Mouse (Mus musculus) midbrain, embryonic 13.5 days (tissue): Measurements from ENCODE around the gene Tmc3. TPM values are rescaled to one million over a fixed set of nuclear protein-coding genes. Genes with fewer than 3 reads are reported as not detected.

ENCODE experiments used
- ATAC-seq: fragments of 200-750 bp; cut with Nextera tagmentation; 2 replicates; pipeline ENCODE4 v1.8.0; 2017; ENCODE audit warnings: mild to moderate bottlenecking, moderate TSS enrichment, moderate library complexity
- H3K27ac ChIP-seq: fragments of 300-500 bp; sonication (generic); 2 replicates; pipeline ENCODE4 v1.5.1; 2015; ENCODE audit warnings: inconsistent platforms, mild to moderate bottlenecking, moderate library complexity
- H3K27me3 ChIP-seq: fragments of 300-500 bp; sonication (generic); 2 replicates; pipeline ENCODE4 v1.6.1; 2015; ENCODE audit warnings: mild to moderate bottlenecking, inconsistent platforms
- H3K36me3 ChIP-seq: fragments of 300-500 bp; sonication (generic); 2 replicates; pipeline ENCODE4 v1.6.1; 2015; ENCODE audit warnings: mild to moderate bottlenecking, inconsistent platforms
- H3K4me1 ChIP-seq: fragments of 300-500 bp; sonication (generic); replicated peaks from 2 replicates; pipeline ENCODE4 v1.6.1; 2015; ENCODE audit warnings: inconsistent platforms
- H3K4me2 ChIP-seq: fragments of 300-500 bp; sonication (generic); replicated peaks from 2 replicates; pipeline ENCODE4 v1.6.1; 2015; ENCODE audit warnings: moderate library complexity, mild to moderate bottlenecking, inconsistent platforms
- H3K4me3 ChIP-seq: fragments of 300-500 bp; sonication (generic); replicated peaks from 2 replicates; pipeline ENCODE4 v1.5.1; 2015; ENCODE audit warnings: mild to moderate bottlenecking, inconsistent platforms
- H3K9ac ChIP-seq: fragments of 300-500 bp; sonication (generic); replicated peaks from 2 replicates; pipeline ENCODE4 v1.6.1; 2015; ENCODE audit warnings: mild to moderate bottlenecking, inconsistent platforms
- H3K9me3 ChIP-seq: fragments of 300-500 bp; sonication (generic); 2 replicates; pipeline ENCODE4 v1.6.1; 2016; ENCODE audit warnings: mild to moderate bottlenecking, inconsistent platforms
- WGBS: fragments of 180-500 bp; shearing (Covaris S2); methylation state at CpG from one replicate; pipeline ENCODE4 v1.1.7; 2015; 5-methylcytosine and 5-hydroxymethylcytosine counted together
- polyA plus RNA-seq: library from polyadenylated mRNA; unstranded; fragments of >200 nt; fragmentation: Nextera tagmentation; extraction: Ambion mirVana; gene quantifications from 2 replicates; pipeline ENCODE4 v1.2.1, GENCODE M21; 2015

Gene Tmc3
- polyA plus RNA-seq, 1 experiment from 2014 or later: 0.40 TPM

DNA sequence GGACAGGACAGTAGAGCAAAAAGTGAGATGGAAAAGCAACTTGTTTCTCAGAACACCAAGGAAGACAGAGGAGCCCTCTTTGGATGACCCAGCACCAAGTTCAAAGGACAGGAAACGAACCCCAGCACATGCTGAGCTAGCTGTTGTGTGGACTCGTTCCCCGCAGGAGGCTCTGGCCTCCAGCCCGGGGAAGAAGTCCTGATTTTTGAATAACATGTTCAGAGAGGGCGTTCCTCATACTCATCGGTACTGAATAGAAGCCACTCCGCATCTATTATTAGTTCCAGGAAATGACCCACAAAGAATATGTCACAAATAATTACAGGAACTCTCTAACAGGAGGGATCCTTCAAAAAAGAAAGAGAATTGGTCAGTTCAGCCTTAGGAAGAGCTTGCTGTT lies 18.8 kb upstream of the Tmc3 start:
- Histone ChIP-seq H3K27me3 (no peaks in the 10 kb centered on the region), H3K36me3 (no peaks in the 10 kb centered on the region), H3K4me1 (peaks cover 15% of the 10 kb centered on the region), H3K4me3 (no peak overlapping the region), H3K4me2 (no peak overlapping the region), H3K9me3 (no peaks in the 10 kb centered on the region), H3K9ac (no peak overlapping the region), H3K27ac (no peak overlapping the region)
- no peak for ATAC-seq
- 33% methylated on average over 7 of the region's 7 CpGs for WGBS

DNA sequence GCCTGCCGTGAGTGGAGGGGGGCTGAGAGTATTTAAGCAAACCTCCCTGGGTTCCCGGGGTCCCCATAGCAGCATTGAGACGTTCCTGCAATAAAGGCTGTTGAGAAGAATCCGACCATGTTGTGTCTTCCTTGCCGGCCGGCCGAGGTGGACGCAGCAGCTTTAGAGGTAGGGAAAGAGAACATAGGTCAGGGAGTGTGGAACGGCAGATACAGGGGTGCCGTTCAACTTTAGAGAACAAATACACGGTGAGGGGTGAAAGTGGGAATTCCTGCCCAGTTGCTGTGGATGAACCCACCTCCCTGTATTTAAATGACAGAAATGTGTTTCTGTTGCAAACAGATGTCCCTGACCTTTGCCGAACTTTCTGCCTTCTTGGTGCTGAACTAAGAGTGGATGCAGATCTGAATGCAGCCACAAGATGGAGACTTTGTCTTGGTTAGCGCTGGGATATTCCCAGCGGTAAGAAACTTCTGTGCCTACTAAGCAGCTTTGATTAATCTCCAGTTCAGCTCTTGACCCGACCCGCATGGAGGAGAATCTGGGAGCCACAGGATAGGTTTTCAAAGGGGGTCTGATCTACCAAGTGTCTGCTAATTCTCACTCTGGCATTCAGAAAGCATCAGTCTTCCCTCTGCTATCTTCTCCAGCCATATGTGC lies 16.8 kb upstream of the Tmc3 start:
- Histone ChIP-seq H3K4me1 (peaks cover 12% of the 10 kb centered on the region), H3K9ac (no peak overlapping the region), H3K4me3 (no peak overlapping the region), H3K27me3 (no peaks in the 10 kb centered on the region), H3K27ac (no peak overlapping the region), H3K4me2 (no peak overlapping the region), H3K9me3 (no peaks in the 10 kb centered on the region), H3K36me3 (no peaks in the 10 kb centered on the region)
- ATAC-seq: peak; percentile 28; the same call in 1 of the 2 replicates
- WGBS: 54% methylated on average over 16 of the region's 16 CpGs

DNA sequence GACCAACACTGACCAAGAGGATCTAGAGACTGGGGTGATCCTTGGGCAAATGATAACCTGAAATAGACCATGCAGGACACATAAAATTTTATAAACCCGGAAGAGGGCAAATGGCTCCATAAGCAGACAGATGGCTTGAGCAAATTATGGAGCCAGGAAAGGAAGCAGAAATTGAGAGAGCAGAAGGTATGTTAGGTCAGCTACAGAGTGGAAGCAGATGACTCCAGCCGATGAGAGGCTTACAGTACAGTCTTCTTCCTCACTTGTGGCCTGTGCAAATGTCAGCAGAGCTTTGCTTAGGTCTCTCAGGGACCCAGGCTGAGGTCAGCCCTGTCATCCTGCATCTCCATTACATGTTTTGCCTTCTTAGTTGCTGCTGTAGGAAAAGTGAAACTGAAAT lies 15.9 kb upstream of the Tmc3 start:
- peaks cover 11% of the 10 kb centered on the region for H3K4me1 ChIP-seq
- no peak for ATAC-seq
- no peak overlapping the region for H3K4me3 ChIP-seq
- no peak overlapping the region for H3K27ac ChIP-seq
- no peaks in the 10 kb centered on the region for H3K9me3 ChIP-seq
- no peaks in the 10 kb centered on the region for H3K27me3 ChIP-seq
- no peak overlapping the region for H3K4me2 ChIP-seq
- no peak overlapping the region for H3K9ac ChIP-seq
- WGBS: 89% methylated on average over 2 of the region's 2 CpGs
- no peaks in the 10 kb centered on the region for H3K36me3 ChIP-seq

DNA sequence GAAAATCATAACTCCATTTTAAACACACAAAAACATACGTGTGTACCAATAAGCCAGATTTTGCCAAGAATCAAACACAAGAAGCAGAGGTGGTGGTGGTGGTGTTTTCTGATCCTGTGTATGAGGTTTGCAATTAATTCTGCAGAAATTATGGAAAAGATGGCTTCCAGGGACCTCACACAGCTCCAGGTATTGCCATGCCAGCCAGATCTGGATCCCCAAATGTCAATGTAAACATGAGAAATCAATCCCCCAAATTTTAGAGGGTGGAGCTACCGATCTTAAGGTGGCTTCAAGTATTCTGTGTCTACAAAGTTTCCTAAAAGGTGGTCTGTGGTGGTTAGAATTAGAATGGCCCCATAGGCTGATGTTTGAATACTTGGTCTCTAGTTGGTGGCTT lies 15.3 kb upstream of the Tmc3 start:
- no peak overlapping the region for H3K9ac ChIP-seq
- no peak overlapping the region for H3K4me3 ChIP-seq
- no peak overlapping the region for H3K4me2 ChIP-seq
- no peaks in the 10 kb centered on the region for H3K36me3 ChIP-seq
- no peak overlapping the region for H3K27ac ChIP-seq
- H3K4me1 ChIP-seq: peaks cover 11% of the 10 kb centered on the region
- H3K27me3 ChIP-seq: no peaks in the 10 kb centered on the region
- 88% methylated on average over 2 of the region's 2 CpGs for WGBS
- no peak for ATAC-seq
- H3K9me3 ChIP-seq: no peaks in the 10 kb centered on the region

DNA sequence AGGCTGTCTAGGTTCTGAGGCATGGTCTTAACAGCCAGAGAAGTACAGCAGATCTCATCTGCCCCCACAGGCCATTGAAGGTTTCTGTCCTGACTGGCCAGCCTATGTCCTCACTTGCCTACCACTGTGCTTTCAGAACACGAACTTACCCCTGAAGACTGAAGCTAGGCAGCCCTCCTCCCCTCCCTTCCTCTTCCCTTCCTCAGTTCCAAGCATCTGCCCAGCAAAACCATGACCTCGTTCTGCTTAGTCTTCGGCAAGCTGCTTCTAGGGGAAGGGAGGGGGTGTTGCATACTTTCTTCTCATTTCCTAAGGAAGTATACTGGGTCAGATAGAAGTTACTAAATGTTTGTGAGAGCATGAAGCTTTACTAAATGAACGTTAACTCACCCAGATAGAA lies 13.7 kb upstream of the Tmc3 start:
- 67% methylated on average over 4 of the region's 4 CpGs for WGBS
- H3K4me3 ChIP-seq: no peak overlapping the region
- H3K4me2 ChIP-seq: no peak overlapping the region
- no peaks in the 10 kb centered on the region for H3K9me3 ChIP-seq
- no peaks in the 10 kb centered on the region for H3K27me3 ChIP-seq
- no peak overlapping the region for H3K27ac ChIP-seq
- H3K36me3 ChIP-seq: no peaks in the 10 kb centered on the region
- H3K4me1 ChIP-seq: peaks cover 9% of the 10 kb centered on the region
- ATAC-seq: no peak
- H3K9ac ChIP-seq: no peak overlapping the region

DNA sequence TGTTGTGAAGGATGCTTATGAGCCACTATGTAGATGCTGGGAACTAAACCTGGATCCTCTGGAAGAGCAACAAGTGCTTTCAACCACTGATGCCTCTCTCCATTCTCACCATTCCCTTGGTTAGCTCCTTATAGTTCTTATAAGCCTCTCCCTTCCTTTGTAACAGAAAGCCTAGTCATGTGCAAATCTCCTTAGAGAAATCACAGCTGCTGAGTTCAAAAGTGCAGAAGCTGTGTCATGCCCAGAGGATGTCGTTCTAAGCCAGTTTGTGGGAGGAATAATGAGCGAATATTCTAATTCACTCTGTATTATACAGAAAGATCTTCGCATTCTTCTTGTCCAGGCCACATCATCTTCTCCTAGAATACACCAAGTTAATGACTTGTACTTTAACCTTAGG lies 12.8 kb upstream of the Tmc3 start:
- H3K4me2 ChIP-seq: no peak overlapping the region
- H3K36me3 ChIP-seq: no peaks in the 10 kb centered on the region
- H3K9me3 ChIP-seq: no peaks in the 10 kb centered on the region
- peaks cover 7% of the 10 kb centered on the region; the same call in 1 of the 2 replicates for H3K4me1 ChIP-seq
- H3K27ac ChIP-seq: no peak overlapping the region
- no peak overlapping the region for H3K9ac ChIP-seq
- H3K4me3 ChIP-seq: no peak overlapping the region
- no peaks in the 10 kb centered on the region for H3K27me3 ChIP-seq
- ATAC-seq: no peak
- 54% methylated on average over 3 of the region's 3 CpGs for WGBS

GRCm38 (mm10) chr7:83572451-83572850 lies 12.3 kb upstream of the Tmc3 start:
- Histone ChIP-seq H3K4me2 (no peak overlapping the region), H3K9ac (no peak overlapping the region), H3K27ac (no peak overlapping the region), H3K9me3 (no peaks in the 10 kb centered on the region), H3K4me3 (no peak overlapping the region), H3K27me3 (no peaks in the 10 kb centered on the region), H3K36me3 (no peaks in the 10 kb centered on the region), H3K4me1 (peaks cover 7% of the 10 kb centered on the region; the same call in 1 of the 2 replicates)
- no peak for ATAC-seq
- WGBS: 72% methylated on average over 2 of the region's 2 CpGs

- Histone ChIP-seq H3K9ac (no peak overlapping the region), H3K4me1 (peaks cover 14% of the 10 kb centered on the region), H3K36me3 (no peaks in the 10 kb centered on the region), H3K27ac (no peak overlapping the region), H3K27me3 (no peaks in the 10 kb centered on the region), H3K4me3 (no peak overlapping the region), H3K4me2 (no peak overlapping the region), H3K9me3 (no peaks in the 10 kb centered on the region)
- peak; percentile 62; the same call in 1 of the 2 replicates for ATAC-seq
- 46% methylated on average over 4 of the region's 4 CpGs for WGBS
Observed at GRCm38 (mm10) chr7:83580946-83581345, 3.8 kb upstream of the Tmc3 start.

DNA sequence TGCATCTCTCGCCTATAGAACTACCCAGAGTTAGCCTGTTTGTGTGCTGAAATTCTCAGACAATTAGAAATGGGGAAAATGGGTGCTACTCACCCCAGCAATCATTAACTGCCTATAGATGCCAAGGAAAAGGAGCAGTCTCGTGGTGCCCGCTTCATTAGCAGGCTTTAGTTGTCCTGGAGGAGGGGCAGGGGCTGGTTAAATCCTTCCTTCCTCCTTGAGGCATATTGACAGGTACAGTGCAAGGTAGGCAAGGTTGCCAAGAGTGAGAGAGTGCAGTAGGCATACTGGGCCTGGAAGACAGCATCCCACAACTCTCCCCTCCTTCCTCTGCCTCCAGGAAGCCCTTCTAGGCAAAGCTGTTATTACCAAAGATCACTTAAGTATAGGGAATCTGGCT lies 9.3 kb downstream of the Tmc3 start:
- H3K9me3 ChIP-seq: no peaks in the 10 kb centered on the region

GRCm38 (mm10) chr7:83597063-83597462 lies 12.3 kb downstream of the Tmc3 start:
- no peaks in the 10 kb centered on the region for H3K27me3 ChIP-seq
- WGBS: 98% methylated on average over 3 of the region's 3 CpGs
- no peak overlapping the region for H3K9ac ChIP-seq
- H3K27ac ChIP-seq: no peak overlapping the region
- no peak overlapping the region for H3K4me2 ChIP-seq
- no peaks in the 10 kb centered on the region for H3K4me1 ChIP-seq
- H3K36me3 ChIP-seq: no peaks in the 10 kb centered on the region
- no peaks in the 10 kb centered on the region for H3K9me3 ChIP-seq
- ATAC-seq: no peak
- no peak overlapping the region for H3K4me3 ChIP-seq

More for the DNA sequence above, 9.3 kb downstream of the Tmc3 start:
- Histone ChIP-seq H3K27ac (no peak overlapping the region), H3K27me3 (no peaks in the 10 kb centered on the region), H3K9ac (no peak overlapping the region), H3K4me2 (no peak overlapping the region), H3K36me3 (no peaks in the 10 kb centered on the region), H3K4me3 (no peak overlapping the region), H3K4me1 (no peaks in the 10 kb centered on the region)
- WGBS: 86% methylated on average over 3 of the region's 3 CpGs
- no peak for ATAC-seq

DNA sequence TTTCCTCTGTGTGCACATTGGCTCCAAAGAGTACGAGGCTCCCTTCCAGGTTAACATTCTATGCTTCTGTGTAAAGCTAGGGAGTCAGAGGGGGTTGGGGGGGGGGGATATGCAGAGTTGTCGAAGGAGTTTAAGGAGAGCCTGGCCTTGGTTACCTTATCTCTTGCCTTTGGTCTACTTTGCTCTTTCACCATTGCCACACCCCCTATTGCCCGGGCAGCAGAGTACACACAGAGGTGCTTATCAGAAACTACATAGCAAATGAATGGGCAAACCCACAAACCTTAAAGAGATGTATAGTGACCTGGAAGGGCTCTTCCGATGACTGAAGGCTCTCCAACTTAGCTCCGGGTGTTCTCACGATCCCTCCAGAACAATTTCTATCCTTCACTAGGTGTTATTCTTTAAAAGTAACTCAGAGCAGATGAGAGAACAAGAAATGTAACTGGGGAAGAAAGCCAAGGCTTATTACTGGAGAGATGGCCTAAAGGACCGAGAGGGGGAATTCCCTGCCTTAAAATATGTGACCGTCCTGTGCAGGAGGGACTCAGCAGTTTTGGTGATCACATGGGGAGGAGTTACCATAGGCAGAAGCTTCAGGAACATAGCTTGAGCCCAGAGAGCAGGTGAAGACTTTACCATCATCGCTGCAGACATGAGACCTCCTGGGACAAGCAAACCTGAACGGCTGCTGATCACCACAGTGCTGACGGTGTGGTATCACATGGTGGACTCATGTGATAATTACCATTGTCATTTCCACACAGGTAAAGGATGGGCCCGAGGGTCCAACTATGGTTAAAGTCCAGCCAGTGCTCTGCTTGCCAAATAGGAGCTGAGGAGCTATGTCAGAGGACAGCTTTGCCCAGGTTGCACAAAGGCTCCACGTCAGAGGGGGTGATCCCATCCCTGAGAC lies 14.5 kb downstream of the Tmc3 start:
- Histone ChIP-seq H3K4me2 (no peak overlapping the region), H3K9me3 (no peaks in the 10 kb centered on the region), H3K9ac (no peak overlapping the region), H3K27me3 (no peaks in the 10 kb centered on the region), H3K36me3 (no peaks in the 10 kb centered on the region), H3K27ac (no peak overlapping the region), H3K4me3 (no peak overlapping the region), H3K4me1 (no peaks in the 10 kb centered on the region; the same call in 1 of the 2 replicates)
- ATAC-seq: 0 out of 2 replicates have a peak, but pooled peaks have one; percentile 11
- WGBS: 89% methylated on average over 13 of the region's 13 CpGs

GRCm38 (mm10) chr7:83599913-83600286 lies 15.2 kb downstream of the Tmc3 start:
- Histone ChIP-seq H3K4me1 (no peaks in the 10 kb centered on the region; the same call in 1 of the 2 replicates), H3K9me3 (no peaks in the 10 kb centered on the region), H3K9ac (no peak overlapping the region), H3K36me3 (no peaks in the 10 kb centered on the region), H3K27ac (no peak overlapping the region), H3K4me3 (no peak overlapping the region), H3K27me3 (no peaks in the 10 kb centered on the region), H3K4me2 (no peak overlapping the region)
- ATAC-seq: 0 out of 2 replicates have a peak, but pooled peaks have one; percentile 4
- WGBS: 53% methylated on average over 8 of the region's 8 CpGs
